In the genomic region with DNA sequence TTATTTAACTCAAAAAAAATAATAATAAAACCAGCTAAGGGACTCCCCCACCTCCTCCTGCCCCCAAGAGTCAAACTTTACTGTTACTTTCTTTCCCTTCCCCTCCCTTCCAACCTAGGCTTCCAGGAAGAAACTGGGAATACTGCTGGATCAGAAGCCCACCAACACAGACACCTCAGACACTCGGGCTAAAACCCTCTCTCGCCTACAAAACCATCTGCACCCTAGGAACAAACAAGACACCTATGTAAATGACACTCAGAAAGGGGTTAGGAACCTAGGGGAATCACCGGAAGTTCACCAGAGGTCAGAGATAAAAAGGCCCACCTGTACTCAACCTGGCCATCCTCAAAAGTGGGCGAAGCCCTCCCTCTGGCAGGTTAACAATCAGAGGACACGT, we compare ENCODE assay signal across 12 mouse cellular contexts. TPM values are rescaled to one million over a fixed set of nuclear protein-coding genes. Genes with fewer than 3 reads are reported as not detected.
DNase-seq lines count a peak whose midpoint lies in the region; ATAC-seq and TF ChIP-seq lines count a peak whose summit lies in the region.
"Had no signal": no experiment of that assay in that cellular context is flagged by ENCODE, and none has a peak within 500 bp of the region (broad histone marks: within the 10 kb centered on the region; RNA-seq: fewer than 3 reads in every experiment).

No protein-coding gene starts in this region.

- H3K4me3 ChIP-seq in heart, embryonic 11.5 days (ENCODE audit: low read depth, low read length): no peak overlapping the region
- H3K4me3 ChIP-seq in left cerebral cortex, adult 2 months: no peak overlapping the region
- peak overlapping the region; percentile 46; the same call in 1 of the 2 replicates for H3K4me3 ChIP-seq in E14TG2a.4 (replicated peaks; ENCODE audit: low read length)
- no peak overlapping the region for H3K4me3 ChIP-seq in intestine, embryonic 15.5 days (replicated peaks)
- H3K4me3 ChIP-seq in hindbrain, postnatal 0 days (ENCODE audit: low read length): no peak overlapping the region
- H3K4me3 ChIP-seq: heart, embryonic 15.5 days; megakaryocyte, embryonic 14.5 days had no signal

- H3K4me1 ChIP-seq in heart, embryonic 11.5 days (ENCODE audit: control insufficient read depth, insufficient read depth, low read length): peaks cover 29% of the 10 kb centered on the region
- H3K4me1 ChIP-seq in E14TG2a.4 (replicated peaks; ENCODE audit: low read depth, low read length): peaks cover 93% of the 10 kb centered on the region
- peaks cover 14% of the 10 kb centered on the region for H3K4me1 ChIP-seq in intestine, embryonic 15.5 days (replicated peaks)
- H3K4me1 ChIP-seq in hindbrain, postnatal 0 days (ENCODE audit: insufficient read depth, low read length): 0 out of 2 replicates have a peak, but pooled peaks cover 3% of the 10 kb centered on the region
- H3K4me1 ChIP-seq: megakaryocyte, embryonic 14.5 days had no signal

- no peak for DNase-seq in heart, adult 11 months
- no peak for DNase-seq in left cerebral cortex, adult 2 months (ENCODE audit: extremely low spot score in 1 of 2, low spot score in 2 of 2)
- no peak for DNase-seq in left cerebral cortex, postnatal 10 days (ENCODE audit: extremely low spot score in 1 of 2, low spot score in 2 of 2)
- DNase-seq in embryo, embryonic 10.5 days (ENCODE audit: low spot score): no peak
- DNase-seq in hindbrain, postnatal 0 days (ENCODE audit: low spot score): no peak

- intact Hi-C loops in left cerebral cortex, adult 2 months (cut with DNase I): no loop called here
- intact Hi-C loops in left cerebral cortex, postnatal 10 days (cut with DNase I): no loop called here

- H3K27me3 ChIP-seq in heart, embryonic 11.5 days (ENCODE audit: control insufficient read depth, insufficient read depth, low read length): no peaks in the 10 kb centered on the region
- H3K27me3 ChIP-seq in E14TG2a.4 (ENCODE audit: insufficient read depth, low read length): no peaks in the 10 kb centered on the region
- H3K27me3 ChIP-seq in intestine, embryonic 15.5 days (replicated peaks): no peaks in the 10 kb centered on the region
- H3K27me3 ChIP-seq in hindbrain, postnatal 0 days (ENCODE audit: insufficient read depth, low read length): no peaks in the 10 kb centered on the region
- H3K27me3 ChIP-seq: heart, embryonic 15.5 days; megakaryocyte, embryonic 14.5 days had no signal

- WGBS in heart, embryonic 11.5 days (ENCODE audit: insufficient replicate concordance): 51% methylated on average over 5 of the region's 5 CpGs
- 49% methylated on average over 5 of the region's 5 CpGs for WGBS in intestine, embryonic 15.5 days
- 75% methylated on average over 5 of the region's 5 CpGs for WGBS in hindbrain, postnatal 0 days

- no peak for ATAC-seq in heart, embryonic 11.5 days (replicated peaks; ENCODE audit: insufficient number of reproducible peaks, low FRiP score, low TSS enrichment)
- no peak for ATAC-seq in intestine, embryonic 15.5 days
- ATAC-seq in hindbrain, postnatal 0 days: no peak
- ATAC-seq: forebrain, embryonic 14.5 days had no signal

- TF ChIP-seq CTCF in left cerebral cortex, adult 2 months (IDR thresholded peaks at IDR 0.05): no peak
- TF ChIP-seq CTCF in E14TG2a.4 (conservative IDR thresholded peaks at IDR 0.05; ENCODE audit: low read length): no peak
- TF ChIP-seq CTCF in hindbrain, postnatal 0 days (IDR thresholded peaks at IDR 0.05; ENCODE audit: low read depth): no peak

- H3K9ac ChIP-seq in heart, embryonic 11.5 days (ENCODE audit: low read depth, low read length): no peak overlapping the region
- no peak overlapping the region for H3K9ac ChIP-seq in intestine, embryonic 15.5 days
- no peak overlapping the region for H3K9ac ChIP-seq in hindbrain, postnatal 0 days (replicated peaks; ENCODE audit: low read length)
- H3K9ac ChIP-seq: heart, embryonic 15.5 days; liver, embryonic 14.5 days had no signal

- peak overlapping the region; percentile 60; the same call in 1 of the 2 replicates for H3K27ac ChIP-seq in heart, embryonic 11.5 days (ENCODE audit: low read depth, low read length)
- peak overlapping the region; percentile 81 for H3K27ac ChIP-seq in left cerebral cortex, adult 2 months
- peak overlapping the region; percentile 75 for H3K27ac ChIP-seq in intestine, embryonic 15.5 days
- H3K27ac ChIP-seq in hindbrain, postnatal 0 days: no peak overlapping the region
- H3K27ac ChIP-seq: liver, embryonic 14.5 days had no signal

- no peaks in the 10 kb centered on the region for H3K9me3 ChIP-seq in heart, embryonic 11.5 days (replicated peaks; ENCODE audit: control insufficient read depth, low read length)
- H3K9me3 ChIP-seq in E14TG2a.4 (ENCODE audit: low read length): peaks cover 2% of the 10 kb centered on the region; the same call in 1 of the 2 replicates
- no peaks in the 10 kb centered on the region for H3K9me3 ChIP-seq in intestine, embryonic 15.5 days
- H3K9me3 ChIP-seq in hindbrain, postnatal 0 days (ENCODE audit: low read length): no peaks in the 10 kb centered on the region
- H3K9me3 ChIP-seq: heart, embryonic 15.5 days; megakaryocyte, embryonic 14.5 days had no signal

- no peak overlapping the region for H3K4me2 ChIP-seq in heart, embryonic 11.5 days
- peak overlapping the region; percentile 4; the same call in 1 of the 2 replicates for H3K4me2 ChIP-seq in intestine, embryonic 15.5 days (replicated peaks)
- H3K4me2 ChIP-seq in hindbrain, postnatal 0 days (ENCODE audit: low read depth, low read length): no peak overlapping the region
- H3K4me2 ChIP-seq: heart, embryonic 15.5 days had no signal

- H3K36me3 ChIP-seq in heart, embryonic 11.5 days (ENCODE audit: control insufficient read depth, insufficient read depth, low read length): no peaks in the 10 kb centered on the region
- H3K36me3 ChIP-seq in E14TG2a.4 (ENCODE audit: insufficient read depth, low read length): peaks cover 11% of the 10 kb centered on the region
- no peaks in the 10 kb centered on the region for H3K36me3 ChIP-seq in intestine, embryonic 15.5 days
- H3K36me3 ChIP-seq in hindbrain, postnatal 0 days (ENCODE audit: insufficient read depth, low read length): no peaks in the 10 kb centered on the region
- H3K36me3 ChIP-seq: heart, embryonic 15.5 days had no signal

RNA-seq across cellular contexts. Expression of a gene that starts 15.0 kb away (rescaled TPM):
- 7.6 and 8.8 TPM in 2 replicates for polyA plus RNA-seq in heart, embryonic 11.5 days (2014; fragmentation: Nextera tagmentation; extraction: Ambion mirVana)
- 100 to 1,000 TPM; 238 to 239 TPM for total RNA-seq in left cerebral cortex, adult 2 months (2021)
- total RNA-seq in left cerebral cortex, postnatal 10 days (2021): 10 to 100 TPM; 80.9 to 93.2 TPM
- 9.0 and 10.3 TPM in 2 replicates for polyA plus RNA-seq in intestine, embryonic 15.5 days (2015; fragmentation: Nextera tagmentation; extraction: Ambion mirVana)
- total RNA-seq in hindbrain, postnatal 0 days (2014; rRNA removed): 25.6 and 27.7 TPM in 2 replicates
- polyA plus RNA-seq in hindbrain, postnatal 0 days (2015; fragmentation: Nextera tagmentation; extraction: Ambion mirVana): 8.2 and 9.1 TPM in 2 replicates
